Mouse (Mus musculus) kidney, embryonic 16.5 days (tissue): ENCODE measurements around the gene Cds1. TPM values are rescaled to one million over a fixed set of nuclear protein-coding genes. Genes with fewer than 3 reads are reported as not detected.
A peak's percentile ranks its signal among the peaks of the same experiment; 100 is the strongest.

Source experiments
- ATAC-seq: fragments of 200-750 bp; cut with Nextera tagmentation; 2 replicates; pipeline ENCODE4 v1.8.0; 2017; ENCODE audit warnings: moderate TSS enrichment; ENCODE audit not compliant: low FRiP score, low TSS enrichment
- H3K27ac ChIP-seq: fragments of 300-500 bp; sonication (generic); 2 replicates; pipeline ENCODE4 v1.5.1; 2014; ENCODE audit warnings: low read length
- H3K27me3 ChIP-seq: fragments of 300-500 bp; sonication (generic); 2 replicates; pipeline ENCODE4 v1.6.1; 2014; ENCODE audit warnings: low read length, control low read depth, mixed read lengths; ENCODE audit not compliant: insufficient read depth
- H3K36me3 ChIP-seq: fragments of 300-500 bp; sonication (generic); 2 replicates; pipeline ENCODE4 v1.6.1; 2014; ENCODE audit warnings: low read length, control low read depth, mixed read lengths; ENCODE audit not compliant: insufficient read depth
- H3K4me1 ChIP-seq: fragments of 300-500 bp; sonication (generic); 2 replicates; pipeline ENCODE4 v1.6.1; 2014; ENCODE audit warnings: low read length, control low read depth, mixed read lengths; ENCODE audit not compliant: insufficient read depth
- H3K4me2 ChIP-seq: fragments of 300-500 bp; sonication (generic); replicated peaks from 2 replicates; pipeline ENCODE4 v1.6.1; 2014; ENCODE audit warnings: low read depth, low read length
- H3K4me3 ChIP-seq: fragments of 300-500 bp; sonication (generic); 2 replicates; pipeline ENCODE4 v1.5.1; 2014; ENCODE audit warnings: mild to moderate bottlenecking, low read length
- H3K9ac ChIP-seq: fragments of 300-500 bp; sonication (generic); replicated peaks from 2 replicates; pipeline ENCODE4 v1.6.1; 2014; ENCODE audit warnings: low read length
- H3K9me3 ChIP-seq: fragments of 300-500 bp; sonication (generic); 2 replicates; pipeline ENCODE4 v1.6.1; 2016; ENCODE audit warnings: low read length, control low read depth
- WGBS: fragments of 180-500 bp; shearing (Covaris S2); extraction: QIAGEN DNeasy Blood & Tissue Kit; methylation state at CpG from one replicate; pipeline ENCODE4 v1.1.7; 2014; 5-methylcytosine and 5-hydroxymethylcytosine counted together
- polyA plus RNA-seq: library from polyadenylated mRNA; unstranded; fragments of >200 nt; fragmentation: Nextera tagmentation; extraction: Ambion mirVana; gene quantifications from 2 replicates; pipeline ENCODE4 v1.2.1, GENCODE M21; 2015

Gene Cds1
- polyA plus RNA-seq, 1 experiment from 2014 or later: 15.8 TPM

DNA sequence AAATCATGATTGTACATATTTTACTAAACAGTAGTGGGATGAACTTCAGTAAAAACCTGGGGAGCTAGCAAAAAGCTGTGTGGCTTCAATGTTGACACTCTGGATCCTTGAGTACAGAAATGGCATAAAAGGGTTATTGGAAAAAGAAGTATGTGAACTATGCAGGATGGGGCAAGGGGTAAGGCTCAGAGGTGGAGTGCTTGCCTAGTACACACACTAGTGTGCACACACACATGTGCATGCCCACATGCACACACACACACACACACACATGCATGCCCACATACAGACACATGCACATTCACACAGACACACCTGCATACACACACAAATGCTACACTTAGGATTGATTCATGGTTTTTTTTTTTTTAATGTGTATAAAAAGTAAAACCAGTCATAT lies 24.8 kb downstream of the Cds1 start:
- no peaks in the 10 kb centered on the region for H3K9me3 ChIP-seq
- no peaks in the 10 kb centered on the region for H3K27me3 ChIP-seq
- H3K36me3 ChIP-seq: no peaks in the 10 kb centered on the region
- H3K9ac ChIP-seq: no peak overlapping the region
- no peak overlapping the region for H3K4me3 ChIP-seq
- no peaks in the 10 kb centered on the region for H3K4me1 ChIP-seq
- ATAC-seq: no peak
- H3K27ac ChIP-seq: no peak overlapping the region
- no peak overlapping the region for H3K4me2 ChIP-seq

GRCm38 (mm10) chr5:101790560-101790959 lies 25.6 kb downstream of the Cds1 start:
- H3K27ac ChIP-seq: no peak overlapping the region
- no peak overlapping the region for H3K9ac ChIP-seq
- peak; percentile 49; the same call in 1 of the 2 replicates for ATAC-seq
- WGBS: 71% methylated on average over 5 of the region's 5 CpGs
- no peaks in the 10 kb centered on the region for H3K27me3 ChIP-seq
- H3K4me3 ChIP-seq: no peak overlapping the region
- H3K9me3 ChIP-seq: peaks cover 2% of the 10 kb centered on the region; the same call in 1 of the 2 replicates
- no peak overlapping the region for H3K4me2 ChIP-seq
- H3K4me1 ChIP-seq: no peaks in the 10 kb centered on the region
- H3K36me3 ChIP-seq: no peaks in the 10 kb centered on the region

DNA sequence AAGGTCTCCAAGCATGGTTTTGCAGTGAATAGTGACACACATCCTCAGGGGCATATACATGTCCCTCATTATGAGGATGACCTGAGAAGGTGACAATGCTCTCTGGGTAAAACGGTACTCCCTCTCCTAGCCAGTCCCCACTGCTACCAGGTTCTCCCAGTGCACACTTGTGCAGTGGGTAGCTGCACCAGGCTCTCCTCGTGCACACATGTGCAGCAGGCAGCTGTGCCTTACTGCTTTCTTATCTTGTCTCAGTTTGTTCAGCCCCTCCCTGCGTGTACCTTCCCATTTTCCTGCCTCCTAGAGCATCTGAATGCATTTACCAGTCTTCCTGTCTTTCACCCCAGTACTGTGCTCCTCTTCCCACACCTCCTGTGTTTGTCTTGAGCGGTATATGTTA lies 27.7 kb downstream of the Cds1 start:
- no peak overlapping the region for H3K4me2 ChIP-seq
- ATAC-seq: no peak
- 57% methylated on average over 4 of the region's 4 CpGs for whole genome bisulfite sequencing
- no peaks in the 10 kb centered on the region for H3K36me3 ChIP-seq
- H3K27me3 ChIP-seq: no peaks in the 10 kb centered on the region
- H3K9me3 ChIP-seq: peaks cover 2% of the 10 kb centered on the region; the same call in 1 of the 2 replicates
- H3K27ac ChIP-seq: no peak overlapping the region
- H3K4me1 ChIP-seq: no peaks in the 10 kb centered on the region
- no peak overlapping the region for H3K9ac ChIP-seq
- no peak overlapping the region for H3K4me3 ChIP-seq

GRCm38 (mm10) chr5:101801891-101802290 lies 37.0 kb downstream of the Cds1 start:
- ATAC-seq: no peak
- Histone ChIP-seq H3K27ac (no peak overlapping the region), H3K9me3 (peaks cover 4% of the 10 kb centered on the region; the same call in 1 of the 2 replicates), H3K9ac (no peak overlapping the region), H3K4me2 (no peak overlapping the region), H3K4me1 (no peaks in the 10 kb centered on the region), H3K4me3 (no peak overlapping the region), H3K36me3 (0 out of 2 replicates have a peak, but pooled peaks cover 4% of the 10 kb centered on the region), H3K27me3 (no peaks in the 10 kb centered on the region)
- 60% methylated on average over 2 of the region's 2 CpGs for WGBS

DNA sequence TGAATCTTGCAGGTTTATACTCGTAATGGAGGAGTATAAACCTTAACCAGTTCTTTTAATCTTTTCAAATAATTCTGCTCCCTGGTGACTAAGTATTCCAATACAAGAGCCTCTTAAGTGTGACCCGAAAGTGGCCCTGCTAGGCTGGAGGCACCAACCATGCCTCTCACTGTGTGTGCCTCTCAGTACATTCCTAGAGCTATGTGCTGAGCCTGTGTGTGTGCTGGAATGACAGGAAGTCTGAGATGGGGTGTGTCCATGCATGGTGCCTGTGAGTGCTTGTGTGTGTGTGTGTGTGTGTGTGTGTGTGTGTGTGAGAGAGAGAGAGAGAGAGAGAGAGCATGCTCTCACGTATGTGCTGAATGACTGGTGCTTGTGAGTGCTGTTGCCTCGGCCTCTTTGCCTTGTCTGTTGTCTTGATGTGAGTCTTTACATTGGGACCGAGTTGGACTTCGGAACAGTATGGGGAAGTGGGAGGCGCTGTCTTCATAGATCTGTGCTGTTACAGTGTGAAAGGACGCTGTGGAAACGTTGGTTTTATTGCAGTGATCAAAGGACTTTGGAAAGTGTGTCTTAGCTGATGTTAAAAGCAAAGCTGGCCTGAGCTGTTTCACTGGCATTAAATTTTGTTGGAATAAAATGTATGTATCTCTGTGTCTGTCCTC lies 37.6 kb downstream of the Cds1 start:
- no peak for ATAC-seq
- no peak overlapping the region for H3K9ac ChIP-seq
- no peak overlapping the region for H3K4me3 ChIP-seq
- WGBS: 51% methylated on average over 9 of the region's 9 CpGs
- no peaks in the 10 kb centered on the region for H3K27me3 ChIP-seq
- H3K4me1 ChIP-seq: no peaks in the 10 kb centered on the region
- no peak overlapping the region for H3K27ac ChIP-seq
- H3K9me3 ChIP-seq: peaks cover 4% of the 10 kb centered on the region; the same call in 1 of the 2 replicates
- no peak overlapping the region for H3K4me2 ChIP-seq
- H3K36me3 ChIP-seq: 0 out of 2 replicates have a peak, but pooled peaks cover 4% of the 10 kb centered on the region

DNA sequence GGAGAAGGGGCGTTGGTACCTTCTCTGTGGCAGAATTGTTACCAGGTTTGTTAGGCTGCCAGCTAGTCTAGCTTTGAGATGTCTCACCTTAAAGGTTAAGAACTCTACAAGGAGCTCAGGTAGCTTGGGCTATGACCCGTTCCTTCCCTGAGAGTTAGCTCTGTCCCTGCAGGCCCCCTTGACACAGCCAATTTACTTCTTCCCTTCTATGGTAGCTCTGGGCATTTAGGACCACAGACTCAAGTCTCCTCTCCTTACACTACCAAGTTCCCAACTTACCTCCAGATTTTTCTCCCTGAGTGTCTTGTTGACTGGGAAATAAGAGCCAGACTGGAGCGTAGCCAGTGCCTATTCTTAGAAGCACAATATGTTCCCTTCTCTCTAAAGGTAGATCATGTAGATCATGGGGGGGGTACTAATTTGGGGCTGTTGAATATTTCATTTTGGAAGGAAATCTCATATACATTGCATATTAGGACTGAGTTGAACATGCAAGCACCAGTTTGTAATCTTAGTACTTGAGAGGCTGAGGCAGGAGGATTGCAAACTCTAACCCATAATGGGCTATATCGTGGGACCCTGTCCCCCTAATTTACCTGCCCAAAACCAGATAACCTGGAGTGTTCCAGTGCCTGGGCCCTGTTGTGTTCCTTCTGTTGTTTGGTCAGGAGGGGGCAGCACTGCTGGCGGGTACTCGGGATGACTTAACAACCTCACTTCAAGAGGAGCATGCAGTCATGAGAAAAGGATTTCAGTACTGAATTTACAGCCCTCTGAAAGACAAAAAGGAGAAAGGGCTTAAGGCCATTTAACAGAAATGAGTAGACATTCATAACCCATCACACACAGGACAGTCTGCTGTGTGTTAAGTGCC lies 46.6 kb downstream of the Cds1 start:
- ATAC-seq: no peak
- Histone ChIP-seq H3K4me2 (no peak overlapping the region), H3K36me3 (no peaks in the 10 kb centered on the region), H3K27ac (no peak overlapping the region), H3K9ac (no peak overlapping the region), H3K4me1 (peaks cover 15% of the 10 kb centered on the region), H3K27me3 (no peaks in the 10 kb centered on the region), H3K4me3 (no peak overlapping the region), H3K9me3 (no peaks in the 10 kb centered on the region)
- 90% methylated on average over 6 of the region's 6 CpGs for WGBS

DNA sequence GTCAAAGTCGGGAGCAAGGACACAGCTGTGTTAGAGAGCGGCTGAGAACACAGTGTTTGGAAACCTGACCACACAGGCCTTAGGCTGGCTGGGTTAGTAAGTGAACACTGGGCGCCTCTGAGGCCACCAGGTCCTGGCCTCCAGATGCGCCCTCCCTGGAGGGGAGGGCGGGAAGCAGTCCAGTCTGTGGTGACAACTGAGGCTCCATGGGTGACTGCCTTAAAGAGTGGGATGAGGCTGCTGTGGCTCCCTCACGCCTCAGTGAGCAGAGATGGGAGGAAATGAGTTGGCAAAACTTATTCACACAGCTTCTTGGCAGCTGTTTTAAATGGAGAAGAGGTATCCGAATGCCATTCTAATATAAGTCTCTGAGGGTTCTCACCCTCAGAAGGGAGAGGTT lies 51.9 kb downstream of the Cds1 start:
- H3K36me3 ChIP-seq: no peaks in the 10 kb centered on the region
- no peak overlapping the region for H3K9ac ChIP-seq
- ATAC-seq: peak; percentile 88
- H3K4me2 ChIP-seq: no peak overlapping the region
- H3K27me3 ChIP-seq: no peaks in the 10 kb centered on the region
- peak overlapping the region; percentile 53 for H3K27ac ChIP-seq
- no peak overlapping the region for H3K4me3 ChIP-seq
- H3K4me1 ChIP-seq: peaks cover 38% of the 10 kb centered on the region
- H3K9me3 ChIP-seq: no peaks in the 10 kb centered on the region
- 32% methylated on average over 7 of the region's 7 CpGs for WGBS

- Histone ChIP-seq H3K4me3 (no peak overlapping the region), H3K27me3 (no peaks in the 10 kb centered on the region), H3K4me1 (peaks cover 47% of the 10 kb centered on the region), H3K4me2 (no peak overlapping the region), H3K27ac (no peak overlapping the region), H3K9ac (no peak overlapping the region), H3K9me3 (no peaks in the 10 kb centered on the region), H3K36me3 (no peaks in the 10 kb centered on the region)
- 25% methylated on average over 10 of the region's 10 CpGs for WGBS
- ATAC-seq: no peak
These were observed 54.3 kb downstream of the Cds1 start for GRCm38 (mm10) chr5:101819216-101819615.

DNA sequence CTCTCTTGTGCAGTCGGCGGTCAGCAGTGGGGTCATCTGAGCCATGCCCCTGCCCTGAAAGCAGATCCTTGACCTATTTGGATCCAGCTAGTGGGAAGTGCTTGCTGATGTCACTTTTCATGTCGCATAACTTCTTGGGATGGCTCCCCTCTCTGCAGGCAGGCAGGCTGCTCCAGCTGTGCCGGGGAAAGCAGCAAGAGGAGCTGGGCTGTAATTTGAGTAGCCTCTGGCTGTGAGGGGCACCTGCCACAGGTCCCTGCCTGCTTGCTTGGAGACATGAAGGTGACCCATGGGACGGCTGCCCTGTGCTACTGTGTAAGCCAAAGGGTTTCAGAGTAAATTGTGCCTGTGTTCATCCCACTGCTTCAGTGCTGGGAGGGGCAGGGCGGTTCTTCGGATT lies 54.9 kb downstream of the Cds1 start:
- Histone ChIP-seq H3K9me3 (no peaks in the 10 kb centered on the region), H3K4me2 (no peak overlapping the region), H3K27me3 (no peaks in the 10 kb centered on the region), H3K36me3 (no peaks in the 10 kb centered on the region), H3K9ac (0 out of 2 replicates have a peak overlapping the region, but pooled peaks have one; percentile 13), H3K4me3 (no peak overlapping the region), H3K4me1 (peaks cover 47% of the 10 kb centered on the region), H3K27ac (peak overlapping the region; percentile 91)
- 11% methylated on average over 7 of the region's 7 CpGs for WGBS
- peak; percentile 25; the same call in 1 of the 2 replicates for ATAC-seq

- WGBS: 50% methylated on average over 8 of the region's 8 CpGs
- H3K4me3 ChIP-seq: no peak overlapping the region
These were observed 56.1 kb downstream of the Cds1 start for GRCm38 (mm10) chr5:101821052-101821451.

More at GRCm38 (mm10) chr5:101821052-101821451, 56.1 kb downstream of the Cds1 start:
- H3K9ac ChIP-seq: no peak overlapping the region
- peak overlapping the region; percentile 91 for H3K27ac ChIP-seq
- H3K9me3 ChIP-seq: no peaks in the 10 kb centered on the region
- H3K4me2 ChIP-seq: no peak overlapping the region
- no peaks in the 10 kb centered on the region for H3K36me3 ChIP-seq
- no peaks in the 10 kb centered on the region for H3K27me3 ChIP-seq
- ATAC-seq: peak; percentile 37
- H3K4me1 ChIP-seq: peaks cover 46% of the 10 kb centered on the region
